Mouse (Mus musculus) neural tube, embryonic 14.5 days (tissue): Measurements from ENCODE around the gene Kdm1b. TPM values are rescaled to one million over a fixed set of nuclear protein-coding genes. Genes with fewer than 3 reads are reported as not detected.

Experiments used
- ATAC-seq: fragments of 200-750 bp; cut with Nextera tagmentation; 2 replicates; pipeline ENCODE4 v1.8.0; 2017; ENCODE audit warnings: low read depth, mild to moderate bottlenecking, moderate TSS enrichment, moderate library complexity
- H3K27ac ChIP-seq: fragments of 300-500 bp; sonication (generic); 2 replicates; pipeline ENCODE4 v1.5.1; 2014; ENCODE audit warnings: low read depth, mild to moderate bottlenecking, control low read depth, low read length, moderate library complexity, mixed read lengths
- H3K27me3 ChIP-seq: fragments of 300-500 bp; sonication (generic); 2 replicates; pipeline ENCODE4 v1.6.1; 2014; ENCODE audit warnings: low read length; ENCODE audit not compliant: control insufficient read depth, insufficient read depth
- H3K36me3 ChIP-seq: fragments of 300-500 bp; sonication (generic); 2 replicates; pipeline ENCODE4 v1.6.1; 2014; ENCODE audit warnings: low read length, mixed read lengths; ENCODE audit not compliant: control insufficient read depth, insufficient read depth
- H3K4me1 ChIP-seq: fragments of 300-500 bp; sonication (generic); 2 replicates; pipeline ENCODE4 v1.6.1; 2014; ENCODE audit warnings: low read length; ENCODE audit not compliant: control insufficient read depth, insufficient read depth
- H3K4me2 ChIP-seq: fragments of 300-500 bp; sonication (generic); 2 replicates; pipeline ENCODE4 v1.6.1; 2014; ENCODE audit warnings: mild to moderate bottlenecking, low read depth, low read length, control low read depth
- H3K4me3 ChIP-seq: fragments of 300-500 bp; sonication (generic); 2 replicates; pipeline ENCODE4 v1.5.1; 2014; ENCODE audit warnings: low read depth, low read length, control low read depth, mixed read lengths
- H3K9ac ChIP-seq: fragments of 300-500 bp; sonication (generic); replicated peaks from 2 replicates; pipeline ENCODE4 v1.6.1; 2014; ENCODE audit warnings: low read depth, mild to moderate bottlenecking, control low read depth, low read length, mixed read lengths
- H3K9me3 ChIP-seq: fragments of 300-500 bp; sonication (generic); 2 replicates; pipeline ENCODE4 v1.6.1; 2016; ENCODE audit warnings: low read length; ENCODE audit not compliant: control insufficient read depth
- WGBS: fragments of 180-500 bp; shearing (Covaris S2); extraction: QIAGEN DNeasy Blood & Tissue Kit; methylation state at CpG from one replicate; pipeline ENCODE4 v1.1.7; 2014; 5-methylcytosine and 5-hydroxymethylcytosine counted together
- polyA plus RNA-seq: library from polyadenylated mRNA; unstranded; fragments of >200 nt; fragmentation: Nextera tagmentation; extraction: Ambion mirVana; gene quantifications from 2 replicates; pipeline ENCODE4 v1.2.1, GENCODE M21; 2014

Gene Kdm1b
- polyA plus RNA-seq, 1 experiment from 2014 or later = 18.3 TPM

- Histone ChIP-seq H3K36me3 (peaks cover 33% of the 10 kb centered on the region), H3K4me1 (no peaks in the 10 kb centered on the region), H3K9me3 (no peaks in the 10 kb centered on the region), H3K4me2 (no peak overlapping the region), H3K27me3 (no peaks in the 10 kb centered on the region), H3K27ac (no peak overlapping the region), H3K9ac (no peak overlapping the region), H3K4me3 (no peak overlapping the region)
- WGBS = 74% methylated on average over 15 of the region's 15 CpGs
- ATAC-seq = no peak
Measured at GRCm38 (mm10) chr13:47070329-47071080, 27.2 kb downstream of the Kdm1b start.

GRCm38 (mm10) chr13:47071871-47072270, 28.6 kb downstream of the Kdm1b start:
- WGBS = 98% methylated on average over 13 of the region's 13 CpGs
- Histone ChIP-seq H3K4me3 (no peak overlapping the region), H3K9ac (no peak overlapping the region), H3K4me2 (no peak overlapping the region), H3K36me3 (peaks cover 30% of the 10 kb centered on the region), H3K27me3 (no peaks in the 10 kb centered on the region), H3K27ac (no peak overlapping the region), H3K4me1 (no peaks in the 10 kb centered on the region), H3K9me3 (no peaks in the 10 kb centered on the region)
- no peak for ATAC-seq

- no peak overlapping the region for H3K9ac ChIP-seq
- H3K4me3 ChIP-seq = no peak overlapping the region
- peaks cover 29% of the 10 kb centered on the region for H3K36me3 ChIP-seq
- H3K27ac ChIP-seq = no peak overlapping the region
- no peak for ATAC-seq
- no peaks in the 10 kb centered on the region for H3K9me3 ChIP-seq
- WGBS = 94% methylated on average over 5 of the region's 5 CpGs
- H3K27me3 ChIP-seq = no peaks in the 10 kb centered on the region
- H3K4me1 ChIP-seq = no peaks in the 10 kb centered on the region
- H3K4me2 ChIP-seq = no peak overlapping the region
Measured at GRCm38 (mm10) chr13:47072484-47072883, 29.2 kb downstream of the Kdm1b start.

GRCm38 (mm10) chr13:47076156-47076555, 32.9 kb downstream of the Kdm1b start:
- no peaks in the 10 kb centered on the region for H3K9me3 ChIP-seq
- H3K36me3 ChIP-seq = peaks cover 41% of the 10 kb centered on the region
- no peaks in the 10 kb centered on the region for H3K27me3 ChIP-seq
- no peak overlapping the region for H3K9ac ChIP-seq
- no peak overlapping the region for H3K4me2 ChIP-seq
- ATAC-seq = no peak
- H3K4me1 ChIP-seq = no peaks in the 10 kb centered on the region
- no peak overlapping the region for H3K27ac ChIP-seq
- no peak overlapping the region for H3K4me3 ChIP-seq
- WGBS = 88% methylated on average over 5 of the region's 5 CpGs

GRCm38 (mm10) chr13:47077367-47077766, 34.1 kb downstream of the Kdm1b start:
- ATAC-seq = no peak
- Histone ChIP-seq H3K9ac (no peak overlapping the region), H3K27ac (no peak overlapping the region), H3K36me3 (peaks cover 37% of the 10 kb centered on the region), H3K4me3 (no peak overlapping the region), H3K4me1 (no peaks in the 10 kb centered on the region), H3K27me3 (no peaks in the 10 kb centered on the region), H3K4me2 (no peak overlapping the region), H3K9me3 (no peaks in the 10 kb centered on the region)

GRCm38 (mm10) chr13:47078799-47079198, 35.5 kb downstream of the Kdm1b start:
- Histone ChIP-seq H3K4me3 (no peak overlapping the region), H3K36me3 (peaks cover 40% of the 10 kb centered on the region), H3K4me1 (no peaks in the 10 kb centered on the region), H3K4me2 (no peak overlapping the region), H3K27ac (no peak overlapping the region), H3K27me3 (no peaks in the 10 kb centered on the region), H3K9me3 (no peaks in the 10 kb centered on the region), H3K9ac (no peak overlapping the region)
- 75% methylated on average over 5 of the region's 5 CpGs for WGBS
- no peak for ATAC-seq

GRCm38 (mm10) chr13:47080905-47081505, 37.7 kb downstream of the Kdm1b start:
- WGBS = 89% methylated on average over 4 of the region's 4 CpGs

GRCm38 (mm10) chr13:47088433-47088832, 45.1 kb downstream of the Kdm1b start:
- H3K36me3 ChIP-seq = peaks cover 17% of the 10 kb centered on the region; the same call in 1 of the 2 replicates
- no peak overlapping the region for H3K27ac ChIP-seq
- H3K4me2 ChIP-seq = no peak overlapping the region
- ATAC-seq = no peak
- H3K9ac ChIP-seq = no peak overlapping the region
- no peaks in the 10 kb centered on the region for H3K9me3 ChIP-seq
- H3K4me1 ChIP-seq = no peaks in the 10 kb centered on the region
- H3K4me3 ChIP-seq = no peak overlapping the region
- 98% methylated on average over 1 of the region's 1 CpGs for WGBS
- H3K27me3 ChIP-seq = no peaks in the 10 kb centered on the region

More at GRCm38 (mm10) chr13:47080905-47081505, 37.7 kb downstream of the Kdm1b start:
- H3K9me3 ChIP-seq = no peaks in the 10 kb centered on the region
- H3K9ac ChIP-seq = no peak overlapping the region
- ATAC-seq = no peak
- H3K4me2 ChIP-seq = no peak overlapping the region
- peaks cover 29% of the 10 kb centered on the region for H3K36me3 ChIP-seq
- H3K27me3 ChIP-seq = no peaks in the 10 kb centered on the region
- H3K27ac ChIP-seq = no peak overlapping the region
- H3K4me1 ChIP-seq = no peaks in the 10 kb centered on the region
- H3K4me3 ChIP-seq = no peak overlapping the region

GRCm38 (mm10) chr13:47089271-47089670, 46.0 kb downstream of the Kdm1b start:
- no peaks in the 10 kb centered on the region for H3K27me3 ChIP-seq
- peaks cover 17% of the 10 kb centered on the region; the same call in 1 of the 2 replicates for H3K36me3 ChIP-seq
- H3K27ac ChIP-seq = no peak overlapping the region
- H3K4me2 ChIP-seq = no peak overlapping the region
- WGBS = 93% methylated on average over 2 of the region's 2 CpGs
- H3K4me3 ChIP-seq = no peak overlapping the region
- H3K9me3 ChIP-seq = no peaks in the 10 kb centered on the region
- no peak for ATAC-seq
- H3K4me1 ChIP-seq = no peaks in the 10 kb centered on the region
- H3K9ac ChIP-seq = no peak overlapping the region
